Mouse (Mus musculus): ENCODE results near the gene Fbrsl1. TPM values are rescaled to one million over a fixed set of nuclear protein-coding genes. Genes with fewer than 3 reads are reported as not detected.

Fbrsl1 gene
- polyA plus RNA-seq, 2 experiments from 2014 or later = 5.1 to 5.8 TPM

DNA sequence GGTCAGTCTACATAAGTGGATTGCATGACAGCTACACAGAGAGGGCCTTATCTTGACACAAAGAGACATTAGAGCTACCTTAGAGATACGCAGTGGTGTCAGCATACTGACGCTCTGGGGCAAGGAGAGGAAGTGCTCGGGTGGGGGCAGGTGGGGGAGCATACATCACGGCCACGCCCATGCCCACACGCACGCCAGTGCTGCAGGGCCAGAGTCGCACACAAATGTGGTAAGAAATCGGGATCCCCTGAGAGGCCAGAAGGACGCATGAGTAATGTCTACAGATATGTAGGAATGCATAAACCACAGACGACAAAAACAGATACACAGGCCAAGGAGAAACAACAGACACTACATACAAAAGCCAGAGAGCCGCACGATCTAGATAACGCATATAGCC lies 35.3 kb downstream of the Fbrsl1 start:
- no peak for ATAC-seq

DNA sequence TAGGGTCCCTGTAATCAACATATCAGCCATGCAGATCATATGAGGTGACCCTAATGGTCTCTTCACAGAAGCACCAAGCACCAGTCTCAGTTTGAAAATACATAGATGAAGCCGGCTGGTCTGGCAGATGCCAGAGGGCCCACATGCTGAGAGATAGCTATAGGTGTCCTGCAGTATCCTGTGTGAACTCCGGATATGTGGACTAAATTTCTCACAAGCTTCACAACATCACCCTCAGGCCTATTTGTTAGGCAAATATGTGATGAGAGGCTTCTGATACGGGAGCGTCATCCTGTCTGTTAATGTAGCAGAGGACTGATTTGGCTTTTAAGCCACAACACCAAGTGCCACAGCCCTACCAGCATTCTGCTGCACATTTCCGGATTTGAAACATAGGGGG lies 37.9 kb downstream of the Fbrsl1 start:
- no peak for ATAC-seq

DNA sequence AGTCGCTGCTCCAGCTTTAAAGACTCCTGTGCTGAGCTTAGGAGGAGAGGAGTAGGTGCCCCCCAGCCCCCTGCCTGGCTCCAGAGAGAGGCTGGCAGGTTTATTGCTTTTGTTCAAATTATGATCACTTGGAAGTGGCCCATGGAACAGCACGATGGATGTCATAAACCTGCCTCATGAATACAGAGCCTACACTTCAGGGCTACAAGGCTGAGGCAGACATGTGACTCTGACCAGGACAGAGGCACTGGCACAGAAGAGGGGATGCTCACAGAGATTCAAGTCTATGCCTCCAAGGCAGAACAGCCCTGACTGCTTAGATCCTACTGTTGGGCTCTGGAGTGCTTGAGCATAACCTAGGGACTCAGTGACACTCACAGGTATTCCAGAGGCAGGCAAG lies 39.3 kb downstream of the Fbrsl1 start:
- no peak for ATAC-seq

DNA sequence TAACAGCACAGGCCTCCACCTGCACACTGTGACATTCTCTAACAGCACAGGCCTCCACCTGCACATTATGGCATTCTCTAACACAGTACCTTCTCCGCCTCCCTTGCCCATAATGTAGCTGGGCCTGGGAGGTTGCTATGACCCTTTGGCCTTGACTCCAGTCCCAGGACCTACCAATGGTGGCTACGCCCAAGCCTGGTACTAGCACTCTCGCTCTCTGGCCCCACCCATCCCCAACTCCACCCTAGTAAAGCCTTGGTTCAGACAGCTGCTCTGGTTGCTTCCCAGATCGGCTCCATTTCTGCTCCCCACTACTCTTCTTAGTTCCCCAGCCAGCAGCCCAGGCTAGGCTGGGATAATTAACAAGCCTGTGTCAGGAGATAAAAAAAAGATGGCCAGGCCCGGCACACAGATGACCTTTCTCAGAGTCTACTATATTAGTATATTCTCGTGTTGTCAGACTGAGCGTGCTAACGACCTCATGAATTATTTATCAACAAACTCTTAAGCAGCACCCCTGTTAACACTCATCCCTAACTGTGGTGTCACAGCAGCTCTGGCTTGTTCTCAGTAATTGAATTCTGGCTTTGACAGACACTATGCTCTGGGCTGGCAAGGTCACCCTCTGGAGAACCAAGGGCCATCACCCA lies 42.1 kb downstream of the Fbrsl1 start:
- no peak for ATAC-seq

GRCm38 (mm10) chr5:110403931-110404330 lies 44.4 kb downstream of the Fbrsl1 start:
- no peak for ATAC-seq

DNA sequence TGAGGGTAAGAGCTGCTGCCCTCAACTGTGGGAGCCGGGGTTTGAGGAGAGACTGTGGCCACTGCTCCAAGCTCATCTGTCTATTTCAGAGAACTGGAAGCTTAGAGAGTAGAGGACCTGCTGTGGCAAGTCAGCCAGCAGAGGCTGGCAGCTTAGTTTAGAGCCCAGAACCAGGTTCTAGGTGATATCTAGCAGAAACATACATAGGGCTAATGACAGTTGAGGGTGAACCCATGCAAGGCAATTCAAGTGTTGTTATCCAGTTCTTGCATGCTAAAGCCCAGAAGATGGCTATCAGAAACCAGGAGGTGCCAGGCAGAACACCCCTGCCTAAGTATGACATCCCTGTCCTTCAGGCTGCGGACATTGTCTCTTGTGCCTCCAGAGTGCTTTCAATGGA lies 45.7 kb downstream of the Fbrsl1 start:
- ATAC-seq = no peak

- no peak for ATAC-seq
Observed at GRCm38 (mm10) chr5:110401101-110401500, 47.2 kb downstream of the Fbrsl1 start.

GRCm38 (mm10) chr5:110395006-110395661 lies 53.2 kb downstream of the Fbrsl1 start:
- ATAC-seq = no peak

DNA sequence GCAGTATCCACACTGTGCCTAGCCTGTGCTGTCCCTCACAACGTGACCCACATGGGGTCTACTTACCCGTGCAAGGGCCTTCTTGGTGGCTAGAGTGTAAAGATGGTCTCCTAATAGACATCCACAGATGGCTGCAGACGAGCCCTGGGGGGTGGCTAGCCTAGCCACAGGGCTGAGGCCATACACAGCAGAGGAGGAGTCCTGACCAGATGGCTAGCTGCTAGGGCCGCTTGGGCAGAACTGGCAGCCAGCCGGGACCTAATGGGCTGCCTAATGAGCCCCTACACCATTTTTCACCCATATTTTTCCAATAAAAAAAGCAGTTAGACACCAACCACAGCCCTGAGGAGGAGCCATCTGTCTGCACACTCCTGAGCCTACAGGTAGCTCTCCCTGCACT lies 55.6 kb downstream of the Fbrsl1 start:
- ATAC-seq = no peak

DNA sequence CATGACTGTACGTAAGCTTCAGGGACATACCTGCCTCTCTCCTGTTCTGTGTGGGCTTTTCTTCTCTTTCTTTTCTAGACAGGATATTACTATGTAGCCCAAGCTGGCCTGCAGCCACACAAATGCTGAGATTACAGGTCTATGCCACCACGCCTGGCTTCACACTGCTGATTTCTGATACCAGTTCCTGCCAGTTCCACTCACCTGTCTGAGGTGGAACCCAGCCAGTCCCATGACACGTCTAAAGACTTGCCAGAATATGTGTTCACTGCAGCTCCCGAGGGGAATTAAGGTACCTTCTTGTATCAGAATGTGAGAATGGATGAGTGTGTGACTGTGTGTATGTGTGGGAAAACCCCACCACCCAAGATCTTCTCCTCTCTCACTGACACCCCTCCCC lies 57.7 kb downstream of the Fbrsl1 start:
- ATAC-seq = no peak

DNA sequence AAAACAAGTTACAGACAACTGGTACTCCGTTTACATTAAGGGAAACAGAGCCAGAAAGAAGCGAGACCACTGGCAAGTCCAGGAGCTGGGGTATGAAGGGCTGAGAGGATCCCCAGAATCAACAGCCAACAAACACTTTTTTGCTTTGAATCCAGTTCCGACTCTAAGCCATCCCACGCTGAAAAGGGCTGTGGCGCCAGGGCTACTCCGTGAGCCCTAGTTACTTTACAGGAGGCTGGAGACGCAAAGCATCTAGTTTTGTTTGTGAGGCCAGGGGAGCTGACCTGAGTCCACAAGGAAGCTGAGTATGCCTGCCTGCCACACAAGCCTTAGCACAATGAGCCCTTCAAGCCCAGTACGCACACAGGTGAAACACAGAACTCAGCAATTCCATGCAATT lies 61.0 kb downstream of the Fbrsl1 start:
- no peak for ATAC-seq

- no peak for ATAC-seq
Observed at GRCm38 (mm10) chr5:110386371-110387330, 61.7 kb downstream of the Fbrsl1 start.

DNA sequence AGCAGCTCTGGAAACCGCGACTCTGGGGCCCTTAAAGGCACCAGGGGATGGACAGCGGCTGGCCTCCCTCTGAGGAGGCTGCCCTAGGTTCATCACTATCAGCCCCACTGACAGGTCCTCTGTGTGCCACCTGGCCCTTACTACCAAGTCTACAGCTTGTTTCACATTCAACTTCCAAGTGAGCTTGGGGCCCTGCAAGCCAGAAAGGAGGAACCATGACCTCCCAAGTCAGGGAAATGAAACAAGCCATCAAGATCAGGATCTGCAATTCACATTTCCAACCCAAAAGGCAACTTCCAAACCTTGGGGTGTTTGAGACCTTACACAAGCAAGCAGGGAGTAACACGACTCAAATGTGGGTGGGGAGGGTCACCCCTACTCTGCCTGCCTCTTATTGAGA lies 63.0 kb downstream of the Fbrsl1 start:
- ATAC-seq = no peak

GRCm38 (mm10) chr5:110384491-110384890 lies 63.8 kb downstream of the Fbrsl1 start:
- no peak for ATAC-seq

GRCm38 (mm10) chr5:110379823-110380222 lies 68.5 kb downstream of the Fbrsl1 start:
- no peak for ATAC-seq

- no peak for ATAC-seq
Observed at GRCm38 (mm10) chr5:110379086-110379485, 69.2 kb downstream of the Fbrsl1 start.

DNA sequence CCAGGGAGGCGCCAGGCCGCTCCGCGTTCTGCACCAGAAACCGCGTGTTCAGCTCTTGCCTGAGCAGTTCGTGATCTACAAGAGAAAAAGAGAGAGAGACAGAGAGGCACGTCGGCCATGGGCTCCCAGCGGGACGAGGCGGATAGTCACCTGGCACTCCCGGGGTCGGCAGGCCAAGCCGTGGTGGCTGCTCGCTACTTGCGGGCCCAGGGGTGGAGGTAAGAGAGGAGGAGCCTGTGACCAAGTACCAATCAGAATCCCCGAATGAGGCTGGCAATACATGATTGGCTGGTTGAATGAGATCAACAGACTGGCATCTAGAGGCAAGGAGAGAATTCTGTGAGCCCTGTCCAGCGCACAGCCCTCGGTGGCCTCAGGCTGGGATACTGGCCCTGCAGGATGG lies 70.1 kb downstream of the Fbrsl1 start:
- no peak for ATAC-seq

DNA sequence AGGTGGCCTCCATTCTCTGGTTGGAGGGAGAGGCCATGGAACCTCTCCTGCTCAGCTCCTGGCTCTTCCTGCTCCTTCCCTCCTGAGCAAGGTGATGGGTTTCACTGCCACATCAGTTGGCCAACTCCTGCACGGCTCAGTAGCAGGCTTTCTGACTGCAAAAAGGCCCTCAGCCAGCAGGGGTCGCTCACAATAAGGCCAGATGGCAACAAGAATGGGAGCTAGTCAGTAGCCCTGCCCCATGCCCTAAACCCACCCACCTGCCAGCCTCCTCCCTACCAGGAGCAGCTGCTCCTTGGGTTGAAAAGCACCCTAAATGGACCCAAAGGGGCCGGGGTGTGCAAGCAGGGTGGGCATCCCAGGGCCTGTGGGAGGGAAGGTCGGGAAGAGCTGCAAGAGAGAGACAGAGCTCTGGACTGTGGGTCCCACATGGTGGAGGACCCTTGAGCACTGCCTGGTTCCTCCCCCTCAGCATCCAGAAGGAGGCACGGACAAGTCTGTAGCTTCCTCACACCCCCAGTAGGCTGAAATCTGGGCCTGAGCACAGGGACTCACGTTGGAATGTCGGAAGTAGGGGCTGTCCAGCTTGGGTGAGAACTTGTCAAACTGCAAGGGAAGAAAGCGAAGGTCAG lies 71.4 kb downstream of the Fbrsl1 start:
- no peak for ATAC-seq

DNA sequence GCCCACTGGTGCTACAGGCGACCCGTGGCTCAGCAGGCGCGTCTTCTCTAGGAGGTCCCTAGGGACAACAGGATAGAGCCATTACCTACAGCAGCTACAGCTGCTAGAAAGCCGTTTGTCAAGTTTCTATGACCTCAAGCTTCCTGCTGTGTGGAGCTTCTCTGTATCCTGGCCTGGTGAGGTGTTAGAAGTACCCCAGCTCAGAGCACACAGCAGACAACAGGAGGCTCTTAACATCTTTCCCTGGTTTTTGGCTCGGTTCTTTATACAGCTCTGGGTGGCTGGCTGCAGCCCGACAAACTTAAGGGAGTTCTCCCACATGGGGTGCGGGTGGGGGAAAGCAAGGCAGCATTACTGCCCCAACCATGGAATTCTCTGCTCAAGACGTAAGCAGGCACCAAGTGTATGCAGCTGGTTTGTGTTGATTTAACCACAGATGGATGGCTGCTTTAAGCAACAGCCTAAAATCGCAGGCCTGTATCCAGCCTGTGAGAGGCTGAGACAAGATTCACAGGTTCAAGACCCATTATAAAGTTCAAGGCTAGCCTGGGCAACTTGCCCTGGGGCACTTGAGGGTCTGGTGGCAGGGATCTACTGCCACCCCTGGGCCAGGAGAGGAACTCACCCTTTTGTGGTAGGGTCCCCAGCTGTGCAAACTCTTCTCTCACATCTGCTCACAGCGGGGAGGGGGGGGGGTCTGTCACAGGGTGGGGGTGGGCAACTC lies 84.3 kb downstream of the Fbrsl1 start:
- no peak for ATAC-seq

DNA sequence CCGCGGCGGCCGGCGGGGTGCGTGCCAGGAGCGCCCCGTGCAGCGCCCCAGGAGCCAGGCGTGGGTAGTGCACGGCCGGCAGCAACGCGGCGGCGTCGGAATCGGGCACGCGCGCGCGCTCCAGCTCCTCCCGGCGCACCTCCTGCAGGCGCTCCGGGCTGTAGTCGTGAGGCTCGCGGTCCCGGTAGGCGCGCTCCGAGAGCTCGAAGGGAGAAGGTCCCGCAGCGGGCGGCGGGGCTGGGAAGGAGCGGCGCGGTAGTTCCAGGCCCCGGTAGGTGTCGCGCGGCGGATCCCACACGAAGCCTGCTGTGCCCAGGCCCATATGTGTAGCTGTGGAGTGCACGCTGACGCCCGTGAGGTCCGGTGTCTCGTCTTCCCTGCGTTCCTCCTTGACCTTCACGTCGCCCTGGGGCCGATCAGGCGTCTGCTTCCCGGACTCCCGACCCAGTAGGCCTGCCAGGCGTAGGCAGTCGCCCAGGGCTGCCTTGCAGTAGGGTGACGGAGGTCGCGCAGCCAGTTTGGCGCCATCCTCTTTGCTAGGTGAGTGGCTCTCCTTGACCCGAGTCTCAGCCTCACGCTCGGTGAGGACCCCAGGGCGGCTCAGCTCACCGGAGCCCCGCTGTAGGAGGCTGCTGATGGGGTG lies 85.0 kb downstream of the Fbrsl1 start:
- peak; percentile 73 for ATAC-seq

GRCm38 (mm10) chr5:110362813-110363178 lies 85.5 kb downstream of the Fbrsl1 start:
- peak; percentile 7 for ATAC-seq

DNA sequence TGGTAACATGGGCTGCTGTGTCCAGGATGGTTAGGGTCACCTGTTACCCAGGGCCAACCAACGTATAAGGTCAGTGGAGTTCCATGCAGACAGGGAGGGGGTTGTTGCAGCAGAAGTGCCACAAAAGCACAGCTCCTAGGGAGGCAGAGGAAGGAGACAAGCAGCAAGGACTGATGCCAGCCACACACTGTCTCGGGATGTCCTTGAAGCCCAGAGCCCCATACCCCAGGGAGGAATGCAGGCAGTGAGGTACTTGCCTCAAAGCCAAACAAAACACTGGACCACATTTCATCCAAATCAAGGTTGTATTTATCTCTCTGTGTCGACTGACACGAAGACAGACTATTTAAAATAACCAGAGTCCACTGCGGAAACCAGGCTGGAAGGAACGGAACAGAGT lies 86.8 kb downstream of the Fbrsl1 start:
- no peak for ATAC-seq
